Mouse (Mus musculus): ENCODE results near the gene Rnf187. TPM values are rescaled to one million over a fixed set of nuclear protein-coding genes. Genes with fewer than 3 reads are reported as not detected.

Rnf187 gene
- polyA plus RNA-seq, 1 experiment from 2014 or later = 275 TPM

DNA sequence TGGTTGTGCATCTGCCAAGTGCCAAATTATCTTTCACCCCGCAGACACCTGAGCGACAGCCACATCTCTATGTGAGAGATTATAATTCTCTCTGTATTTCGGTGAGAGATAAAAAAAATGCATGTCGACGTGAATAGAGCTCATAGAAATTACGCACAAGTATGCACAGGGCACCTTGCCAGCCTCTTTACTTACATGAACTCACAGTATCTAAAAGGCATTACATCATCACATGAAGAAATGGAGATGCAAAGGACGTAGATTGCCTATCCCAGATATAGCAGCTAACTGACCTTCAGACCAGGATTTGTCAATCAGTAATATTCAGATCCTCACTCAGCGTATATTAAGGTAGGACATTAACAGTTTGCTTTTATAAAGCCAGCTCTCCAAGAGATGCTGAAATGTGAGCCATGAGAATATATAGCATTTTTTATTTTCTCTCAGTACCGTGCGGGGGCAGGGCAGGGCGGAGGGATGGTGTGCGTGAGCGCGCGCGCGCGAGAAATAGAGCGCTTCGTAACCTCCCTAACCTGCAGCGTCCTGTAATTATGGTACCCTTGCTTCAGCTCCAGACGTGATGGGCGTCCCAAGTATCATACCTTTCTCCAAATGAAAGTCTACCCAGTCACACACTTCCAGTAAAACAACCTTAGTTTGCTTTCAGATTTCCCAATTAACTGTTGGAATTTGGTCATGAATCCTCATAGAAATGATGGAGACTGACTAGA lies 9.2 kb upstream of the Rnf187 start:
- DNase-seq (ENCODE audit: low spot score) = no peak
- Histone ChIP-seq H3K36me3 (ENCODE audit: control insufficient read depth, insufficient read depth, low read length) (no peaks in the 10 kb centered on the region), H3K9me3 (ENCODE audit: control insufficient read depth, low read length) (no peaks in the 10 kb centered on the region), H3K4me3 (ENCODE audit: low read depth, low read length) (peak overlapping the region; percentile 27), H3K27me3 (ENCODE audit: control insufficient read depth, insufficient read depth, low read length) (peaks cover 25% of the 10 kb centered on the region), H3K4me2 (ENCODE audit: low read depth, severe bottlenecking) (peak overlapping the region; percentile 39), H3K9ac (ENCODE audit: low read length) (peak overlapping the region; percentile 22; the same call in 1 of the 2 replicates), H3K4me1 (ENCODE audit: control insufficient read depth, insufficient read depth, low read length) (no peaks in the 10 kb centered on the region), H3K27ac (replicated peaks; ENCODE audit: low read depth, low read length) (no peak overlapping the region; the same call in 1 of the 2 replicates)
- ATAC-seq (ENCODE audit: insufficient number of reproducible peaks, low FRiP score, low TSS enrichment, low read depth) = no peak
- WGBS = 21% methylated on average over 23 of the region's 23 CpGs

- Histone ChIP-seq H3K4me2 (ENCODE audit: low read depth, severe bottlenecking) (no peak overlapping the region), H3K27ac (replicated peaks; ENCODE audit: low read depth, low read length) (no peak overlapping the region)
- DNase-seq (ENCODE audit: low spot score) = no peak
Measured at GRCm38 (mm10) chr11:58947306-58947705, 8.6 kb upstream of the Rnf187 start.

DNA sequence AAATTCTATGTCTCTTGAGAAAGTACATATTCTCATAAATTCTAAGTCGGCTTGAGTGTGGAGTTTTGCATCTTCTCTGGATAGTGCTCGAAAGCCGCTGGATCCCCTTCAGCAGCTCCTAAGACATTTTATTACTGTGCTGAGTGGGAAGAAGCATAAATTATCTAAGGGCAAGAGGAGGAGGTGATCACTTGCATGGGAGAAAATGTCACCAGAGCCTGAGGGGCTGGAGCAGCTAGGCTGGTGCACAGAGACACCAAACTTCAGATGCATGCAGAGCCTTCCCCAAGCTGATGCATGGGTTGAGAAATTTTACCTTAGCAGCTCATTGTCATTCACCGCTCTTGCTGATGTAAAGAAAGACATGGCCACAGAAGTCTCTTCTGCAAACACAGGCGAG lies 5.4 kb upstream of the Rnf187 start:
- H3K4me2 ChIP-seq (ENCODE audit: low read depth, severe bottlenecking) = no peak overlapping the region
- WGBS = 70% methylated on average over 5 of the region's 5 CpGs
- H3K4me3 ChIP-seq (ENCODE audit: low read depth, low read length) = no peak overlapping the region
- no peak overlapping the region for H3K9ac ChIP-seq (ENCODE audit: low read length)
- ATAC-seq (ENCODE audit: insufficient number of reproducible peaks, low FRiP score, low TSS enrichment, low read depth) = no peak
- peaks cover 8% of the 10 kb centered on the region for H3K27me3 ChIP-seq (ENCODE audit: control insufficient read depth, insufficient read depth, low read length)
- H3K4me1 ChIP-seq (ENCODE audit: control insufficient read depth, insufficient read depth, low read length) = no peaks in the 10 kb centered on the region
- no peak overlapping the region for H3K27ac ChIP-seq (replicated peaks; ENCODE audit: low read depth, low read length)
- H3K9me3 ChIP-seq (ENCODE audit: control insufficient read depth, low read length) = no peaks in the 10 kb centered on the region
- no peaks in the 10 kb centered on the region for H3K36me3 ChIP-seq (ENCODE audit: control insufficient read depth, insufficient read depth, low read length)
- no peak for DNase-seq (ENCODE audit: low spot score)

More at GRCm38 (mm10) chr11:58947306-58947705, 8.6 kb upstream of the Rnf187 start:
- no peak for ATAC-seq (ENCODE audit: insufficient number of reproducible peaks, low FRiP score, low TSS enrichment, low read depth)
- H3K36me3 ChIP-seq (ENCODE audit: control insufficient read depth, insufficient read depth, low read length) = no peaks in the 10 kb centered on the region
- no peak overlapping the region for H3K9ac ChIP-seq (ENCODE audit: low read length)
- WGBS = 78% methylated on average over 3 of the region's 3 CpGs
- no peaks in the 10 kb centered on the region for H3K9me3 ChIP-seq (ENCODE audit: control insufficient read depth, low read length)
- H3K4me1 ChIP-seq (ENCODE audit: control insufficient read depth, insufficient read depth, low read length) = no peaks in the 10 kb centered on the region
- H3K4me3 ChIP-seq (ENCODE audit: low read depth, low read length) = no peak overlapping the region
- peaks cover 25% of the 10 kb centered on the region for H3K27me3 ChIP-seq (ENCODE audit: control insufficient read depth, insufficient read depth, low read length)

- 20% methylated on average over 6 of the region's 6 CpGs for WGBS
- H3K36me3 ChIP-seq (ENCODE audit: control insufficient read depth, insufficient read depth, low read length) = no peaks in the 10 kb centered on the region; the same call in 1 of the 2 replicates
- peaks cover 6% of the 10 kb centered on the region for H3K4me1 ChIP-seq (ENCODE audit: control insufficient read depth, insufficient read depth, low read length)
- no peak for DNase-seq (ENCODE audit: low spot score)
- ATAC-seq (ENCODE audit: insufficient number of reproducible peaks, low FRiP score, low TSS enrichment, low read depth) = no peak
- H3K9ac ChIP-seq (ENCODE audit: low read length) = no peak overlapping the region
- H3K4me3 ChIP-seq (ENCODE audit: low read depth, low read length) = peak overlapping the region; percentile 89; the same call in 1 of the 2 replicates
- no peak overlapping the region for H3K27ac ChIP-seq (replicated peaks; ENCODE audit: low read depth, low read length)
- H3K4me2 ChIP-seq (ENCODE audit: low read depth, severe bottlenecking) = peak overlapping the region; percentile 43
- no peaks in the 10 kb centered on the region for H3K9me3 ChIP-seq (ENCODE audit: control insufficient read depth, low read length)
- no peaks in the 10 kb centered on the region for H3K27me3 ChIP-seq (ENCODE audit: control insufficient read depth, insufficient read depth, low read length)
Measured at GRCm38 (mm10) chr11:58939088-58939439, 348 bp upstream of the Rnf187 start.

- peak overlapping the region; percentile 89 for H3K4me3 ChIP-seq (ENCODE audit: low read depth, low read length)
- peak overlapping the region; percentile 92 for H3K4me2 ChIP-seq (ENCODE audit: low read depth, severe bottlenecking)
- 2% methylated on average over 13 of the region's 13 CpGs for WGBS
- DNase-seq (ENCODE audit: low spot score) (peak; percentile 43), ATAC-seq (ENCODE audit: insufficient number of reproducible peaks, low FRiP score, low TSS enrichment, low read depth) (no peak; the same call in 1 of the 2 replicates)
- peak overlapping the region; percentile 89 for H3K9ac ChIP-seq (ENCODE audit: low read length)
- peaks cover 6% of the 10 kb centered on the region for H3K4me1 ChIP-seq (ENCODE audit: control insufficient read depth, insufficient read depth, low read length)
- H3K9me3 ChIP-seq (ENCODE audit: control insufficient read depth, low read length) = no peaks in the 10 kb centered on the region
- peaks cover 3% of the 10 kb centered on the region; the same call in 1 of the 2 replicates for H3K36me3 ChIP-seq (ENCODE audit: control insufficient read depth, insufficient read depth, low read length)
- H3K27ac ChIP-seq (replicated peaks; ENCODE audit: low read depth, low read length) = no peak overlapping the region
- H3K27me3 ChIP-seq (ENCODE audit: control insufficient read depth, insufficient read depth, low read length) = no peaks in the 10 kb centered on the region
Measured at GRCm38 (mm10) chr11:58937909-58938308, 807 bp downstream of the Rnf187 start.

DNA sequence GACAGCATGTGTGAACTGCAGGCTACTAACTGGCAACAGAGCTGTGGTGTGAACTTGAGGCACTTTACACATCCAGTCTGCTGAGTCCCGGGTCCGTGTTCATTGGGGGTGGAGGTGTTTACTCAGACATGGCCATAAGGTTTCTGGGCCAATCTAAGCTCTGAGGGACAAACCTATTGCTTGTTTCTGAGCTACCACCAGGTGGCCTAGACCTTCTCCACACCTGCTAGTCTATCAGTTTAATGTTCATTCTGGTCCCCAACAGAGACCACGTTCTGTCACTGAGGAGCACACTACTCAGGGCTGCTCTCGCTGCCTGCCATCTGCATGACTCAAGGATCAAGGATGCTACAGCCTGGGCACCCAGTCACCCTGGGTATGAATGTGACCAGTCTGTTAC lies 7.1 kb downstream of the Rnf187 start:
- H3K36me3 ChIP-seq (ENCODE audit: control insufficient read depth, insufficient read depth, low read length) = peaks cover 16% of the 10 kb centered on the region
- H3K9ac ChIP-seq (ENCODE audit: low read length) = no peak overlapping the region
- ATAC-seq (ENCODE audit: insufficient number of reproducible peaks, low FRiP score, low TSS enrichment, low read depth) (no peak), DNase-seq (ENCODE audit: low spot score) (no peak)
- no peaks in the 10 kb centered on the region for H3K27me3 ChIP-seq (ENCODE audit: control insufficient read depth, insufficient read depth, low read length)
- no peaks in the 10 kb centered on the region for H3K9me3 ChIP-seq (ENCODE audit: control insufficient read depth, low read length)
- no peak overlapping the region for H3K4me2 ChIP-seq (ENCODE audit: low read depth, severe bottlenecking)
- H3K4me3 ChIP-seq (ENCODE audit: low read depth, low read length) = no peak overlapping the region
- H3K4me1 ChIP-seq (ENCODE audit: control insufficient read depth, insufficient read depth, low read length) = no peaks in the 10 kb centered on the region
- no peak overlapping the region for H3K27ac ChIP-seq (replicated peaks; ENCODE audit: low read depth, low read length)
- 82% methylated on average over 4 of the region's 4 CpGs for WGBS

GRCm38 (mm10) chr11:58930254-58930653 lies 8.5 kb downstream of the Rnf187 start:
- DNase-seq (ENCODE audit: low spot score) = no peak
- no peak for ATAC-seq (ENCODE audit: insufficient number of reproducible peaks, low FRiP score, low TSS enrichment, low read depth)
- no peaks in the 10 kb centered on the region for H3K9me3 ChIP-seq (ENCODE audit: control insufficient read depth, low read length)
- H3K4me1 ChIP-seq (ENCODE audit: control insufficient read depth, insufficient read depth, low read length) = no peaks in the 10 kb centered on the region
- H3K4me2 ChIP-seq (ENCODE audit: low read depth, severe bottlenecking) = no peak overlapping the region
- WGBS = 91% methylated on average over 3 of the region's 3 CpGs
- no peak overlapping the region for H3K4me3 ChIP-seq (ENCODE audit: low read depth, low read length)
- no peak overlapping the region for H3K9ac ChIP-seq (ENCODE audit: low read length)
- no peaks in the 10 kb centered on the region for H3K27me3 ChIP-seq (ENCODE audit: control insufficient read depth, insufficient read depth, low read length)
- H3K36me3 ChIP-seq (ENCODE audit: control insufficient read depth, insufficient read depth, low read length) = peaks cover 16% of the 10 kb centered on the region
- H3K27ac ChIP-seq (replicated peaks; ENCODE audit: low read depth, low read length) = no peak overlapping the region

GRCm38 (mm10) chr11:58929641-58930040 lies 9.1 kb downstream of the Rnf187 start:
- DNase-seq (ENCODE audit: low spot score) (no peak), ATAC-seq (ENCODE audit: insufficient number of reproducible peaks, low FRiP score, low TSS enrichment, low read depth) (no peak)
- Histone ChIP-seq H3K4me3 (ENCODE audit: low read depth, low read length) (no peak overlapping the region), H3K9me3 (ENCODE audit: control insufficient read depth, low read length) (no peaks in the 10 kb centered on the region), H3K9ac (ENCODE audit: low read length) (no peak overlapping the region), H3K36me3 (ENCODE audit: control insufficient read depth, insufficient read depth, low read length) (peaks cover 16% of the 10 kb centered on the region), H3K27me3 (ENCODE audit: control insufficient read depth, insufficient read depth, low read length) (no peaks in the 10 kb centered on the region), H3K27ac (replicated peaks; ENCODE audit: low read depth, low read length) (no peak overlapping the region), H3K4me2 (ENCODE audit: low read depth, severe bottlenecking) (no peak overlapping the region), H3K4me1 (ENCODE audit: control insufficient read depth, insufficient read depth, low read length) (no peaks in the 10 kb centered on the region)
- 50% methylated on average over 3 of the region's 3 CpGs for WGBS

- Histone ChIP-seq H3K36me3 (ENCODE audit: control insufficient read depth, insufficient read depth, low read length) (peaks cover 16% of the 10 kb centered on the region), H3K27ac (replicated peaks; ENCODE audit: low read depth, low read length) (no peak overlapping the region), H3K27me3 (ENCODE audit: control insufficient read depth, insufficient read depth, low read length) (no peaks in the 10 kb centered on the region), H3K9ac (ENCODE audit: low read length) (no peak overlapping the region), H3K4me1 (ENCODE audit: control insufficient read depth, insufficient read depth, low read length) (no peaks in the 10 kb centered on the region), H3K9me3 (ENCODE audit: control insufficient read depth, low read length) (no peaks in the 10 kb centered on the region), H3K4me2 (ENCODE audit: low read depth, severe bottlenecking) (no peak overlapping the region), H3K4me3 (ENCODE audit: low read depth, low read length) (no peak overlapping the region)
- WGBS = 73% methylated on average over 4 of the region's 4 CpGs
- ATAC-seq (ENCODE audit: insufficient number of reproducible peaks, low FRiP score, low TSS enrichment, low read depth) = no peak
- DNase-seq (ENCODE audit: low spot score) = no peak
Measured at GRCm38 (mm10) chr11:58929055-58929454, 9.7 kb downstream of the Rnf187 start.
